Mouse (Mus musculus): Measurements from ENCODE around the gene Mapk13. TPM values are rescaled to one million over a fixed set of nuclear protein-coding genes. Genes with fewer than 3 reads are reported as not detected.
"Not testable (repeated sequence)": the region's sequence is repeated elsewhere in the genome, so short reads cannot be mapped to it uniquely, and the experiment has no call there.

The Mapk13 gene
- polyA plus RNA-seq (2015; fragmentation: Nextera tagmentation; extraction: Ambion mirVana), result 0.82 and 0.85 TPM in 2 replicates

- peak within 1 kb of the TSS; percentile 33 for H3K9ac ChIP-seq (ENCODE audit: low read depth, low read length)
- H3K27me3 ChIP-seq (ENCODE audit: control insufficient read depth, insufficient read depth, low read depth, low read length), result peaks cover 26% of the 10 kb centered on the region
- ATAC-seq, result no peak
- peak within 1 kb of the TSS; percentile 38 for H3K4me3 ChIP-seq (ENCODE audit: low read depth, low read length)
- H3K9me3 ChIP-seq (replicated peaks; ENCODE audit: control insufficient read depth, low read length, poor library complexity, severe bottlenecking), result no peaks in the 10 kb centered on the region
- peaks cover 14% of the 10 kb centered on the region for H3K4me1 ChIP-seq (ENCODE audit: control insufficient read depth, insufficient read depth, low read length)
- peak within 1 kb of the TSS; percentile 60 for H3K4me2 ChIP-seq (ENCODE audit: low read length)
- no peak within 1 kb of the TSS for H3K27ac ChIP-seq (ENCODE audit: low read length)
- 1% methylated on average over 44 of the region's 58 CpGs for WGBS
- no peaks in the 10 kb centered on the region for H3K36me3 ChIP-seq (ENCODE audit: control insufficient read depth, insufficient read depth, low read length)
Observed at GRCm38 (mm10) chr17:28769121-28769874, at the start of gene Mapk13. Gene Mapk13, plus strand, starts transcription at chr17:28769297.

DNA sequence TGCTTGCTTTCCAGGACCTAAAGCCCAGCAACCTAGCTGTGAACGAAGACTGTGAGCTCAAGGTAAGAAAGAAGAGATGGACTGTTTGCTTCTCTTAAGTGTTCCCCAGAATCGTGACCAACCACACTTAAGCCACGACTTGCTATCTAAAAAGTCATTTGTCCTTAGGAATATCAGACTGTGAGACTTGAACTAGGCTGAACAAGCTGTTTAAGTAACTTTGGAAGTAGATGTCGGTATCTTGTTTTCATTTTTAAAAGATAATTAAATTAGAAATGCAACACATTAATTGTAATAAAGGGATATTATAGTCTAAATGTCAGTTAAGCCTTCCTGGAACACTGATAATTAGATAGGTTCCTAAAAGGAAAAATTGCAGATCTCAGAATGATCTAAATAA is 43.3 kb upstream of the Mapk13 start, which contains the start of gene AC170998.1:
AC170998.1 (plus strand) TSS at position 301 of the 400 bp plus-strand sequence.
- Histone ChIP-seq H3K27ac (ENCODE audit: low read length) (no peak within 1 kb of the TSS), H3K36me3 (ENCODE audit: control insufficient read depth, insufficient read depth, low read length) (peaks cover 18% of the 10 kb centered on the region), H3K27me3 (ENCODE audit: control insufficient read depth, insufficient read depth, low read depth, low read length) (no peaks in the 10 kb centered on the region), H3K4me2 (ENCODE audit: low read length) (no peak within 1 kb of the TSS), H3K9ac (ENCODE audit: low read depth, low read length) (no peak within 1 kb of the TSS), H3K9me3 (replicated peaks; ENCODE audit: control insufficient read depth, low read length, poor library complexity, severe bottlenecking) (no peaks in the 10 kb centered on the region), H3K4me1 (ENCODE audit: control insufficient read depth, insufficient read depth, low read length) (no peaks in the 10 kb centered on the region), H3K4me3 (ENCODE audit: low read depth, low read length) (no peak within 1 kb of the TSS)
- no peak for ATAC-seq
- 94% methylated on average over 4 of the region's 4 CpGs for WGBS

- not testable (repeated sequence) for H3K4me1 ChIP-seq (ENCODE audit: control insufficient read depth, insufficient read depth, low read length); H3K27ac ChIP-seq (ENCODE audit: low read length); ATAC-seq; H3K9ac ChIP-seq (ENCODE audit: low read depth, low read length); H3K4me3 ChIP-seq (ENCODE audit: low read depth, low read length); H3K9me3 ChIP-seq (replicated peaks; ENCODE audit: control insufficient read depth, low read length, poor library complexity, severe bottlenecking); H3K4me2 ChIP-seq (ENCODE audit: low read length); H3K27me3 ChIP-seq (ENCODE audit: control insufficient read depth, insufficient read depth, low read depth, low read length)
- H3K36me3 ChIP-seq (ENCODE audit: control insufficient read depth, insufficient read depth, low read length), result peaks cover 19% of the 10 kb centered on the region
- WGBS, result 91% methylated on average over 11 of the region's 11 CpGs
Observed at GRCm38 (mm10) chr17:28727511-28727910, 41.6 kb upstream of the Mapk13 start.

- Histone ChIP-seq H3K4me2 (ENCODE audit: low read length) (no peak overlapping the region), H3K36me3 (ENCODE audit: control insufficient read depth, insufficient read depth, low read length) (peaks cover 10% of the 10 kb centered on the region), H3K9me3 (replicated peaks; ENCODE audit: control insufficient read depth, low read length, poor library complexity, severe bottlenecking) (no peaks in the 10 kb centered on the region), H3K27ac (ENCODE audit: low read length) (no peak overlapping the region), H3K4me3 (ENCODE audit: low read depth, low read length) (no peak overlapping the region), H3K27me3 (ENCODE audit: control insufficient read depth, insufficient read depth, low read depth, low read length) (no peaks in the 10 kb centered on the region), H3K9ac (ENCODE audit: low read depth, low read length) (no peak overlapping the region), H3K4me1 (ENCODE audit: control insufficient read depth, insufficient read depth, low read length) (no peaks in the 10 kb centered on the region)
- no peak for ATAC-seq
- WGBS, result 96% methylated on average over 6 of the region's 6 CpGs
Observed at GRCm38 (mm10) chr17:28735317-28736105, 33.6 kb upstream of the Mapk13 start.

DNA sequence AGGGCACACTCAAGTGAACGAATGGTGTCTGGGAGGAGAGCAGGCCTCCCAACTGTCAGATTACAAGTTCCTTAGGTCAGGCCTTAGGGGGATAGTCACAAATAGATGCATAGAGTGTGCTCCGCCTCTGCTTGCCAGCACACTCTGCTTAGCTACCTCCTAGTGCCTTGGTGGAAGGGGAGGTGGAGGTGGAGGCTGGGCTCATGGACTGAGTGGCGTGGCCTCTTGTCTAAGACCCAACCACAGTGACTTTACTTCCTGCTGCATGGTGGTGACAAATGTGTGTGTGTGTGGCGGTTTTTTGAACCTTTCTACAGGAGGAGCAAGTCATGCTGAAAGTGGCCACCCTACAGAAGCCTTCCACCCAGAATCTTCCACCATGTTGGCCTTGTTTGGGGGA is 32.6 kb upstream of the Mapk13 start:
- H3K9ac ChIP-seq (ENCODE audit: low read depth, low read length), result no peak overlapping the region
- no peak for ATAC-seq
- 84% methylated on average over 4 of the region's 4 CpGs for WGBS
- no peaks in the 10 kb centered on the region for H3K4me1 ChIP-seq (ENCODE audit: control insufficient read depth, insufficient read depth, low read length)
- peaks cover 7% of the 10 kb centered on the region for H3K36me3 ChIP-seq (ENCODE audit: control insufficient read depth, insufficient read depth, low read length)
- H3K27ac ChIP-seq (ENCODE audit: low read length), result no peak overlapping the region
- H3K4me3 ChIP-seq (ENCODE audit: low read depth, low read length), result no peak overlapping the region
- H3K27me3 ChIP-seq (ENCODE audit: control insufficient read depth, insufficient read depth, low read depth, low read length), result no peaks in the 10 kb centered on the region
- no peak overlapping the region for H3K4me2 ChIP-seq (ENCODE audit: low read length)
- H3K9me3 ChIP-seq (replicated peaks; ENCODE audit: control insufficient read depth, low read length, poor library complexity, severe bottlenecking), result no peaks in the 10 kb centered on the region

DNA sequence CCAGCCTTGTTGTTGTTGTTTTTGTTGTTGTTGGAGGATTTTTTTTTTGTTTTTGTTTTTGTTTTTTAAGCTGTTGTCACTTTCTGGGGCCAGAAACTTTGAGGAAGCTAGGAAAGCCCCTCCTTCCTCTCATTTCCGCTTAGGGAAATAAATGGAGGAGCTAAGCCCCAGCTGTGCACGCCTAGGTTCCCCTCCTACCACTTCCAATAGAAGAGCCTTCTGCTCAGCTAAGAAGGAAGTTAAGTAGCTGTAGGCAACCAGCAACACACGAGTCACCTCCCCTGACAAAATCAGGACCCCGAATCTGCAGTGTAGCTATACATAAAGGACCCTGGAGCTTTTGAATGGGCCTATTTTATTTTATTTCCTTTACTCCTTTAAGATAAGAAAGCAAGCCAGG is 31.1 kb upstream of the Mapk13 start:
- Histone ChIP-seq H3K27me3 (ENCODE audit: control insufficient read depth, insufficient read depth, low read depth, low read length) (no peaks in the 10 kb centered on the region), H3K9me3 (replicated peaks; ENCODE audit: control insufficient read depth, low read length, poor library complexity, severe bottlenecking) (no peaks in the 10 kb centered on the region), H3K4me3 (ENCODE audit: low read depth, low read length) (no peak overlapping the region), H3K4me1 (ENCODE audit: control insufficient read depth, insufficient read depth, low read length) (no peaks in the 10 kb centered on the region), H3K36me3 (ENCODE audit: control insufficient read depth, insufficient read depth, low read length) (peaks cover 16% of the 10 kb centered on the region), H3K4me2 (ENCODE audit: low read length) (no peak overlapping the region), H3K9ac (ENCODE audit: low read depth, low read length) (no peak overlapping the region), H3K27ac (ENCODE audit: low read length) (no peak overlapping the region)
- no peak for ATAC-seq
- WGBS, result 79% methylated on average over 4 of the region's 4 CpGs

GRCm38 (mm10) chr17:28739244-28739643 is 29.9 kb upstream of the Mapk13 start:
- H3K4me3 ChIP-seq (ENCODE audit: low read depth, low read length), result no peak overlapping the region
- no peak overlapping the region for H3K9ac ChIP-seq (ENCODE audit: low read depth, low read length)
- no peak overlapping the region for H3K4me2 ChIP-seq (ENCODE audit: low read length)
- no peak overlapping the region for H3K27ac ChIP-seq (ENCODE audit: low read length)
- no peaks in the 10 kb centered on the region for H3K27me3 ChIP-seq (ENCODE audit: control insufficient read depth, insufficient read depth, low read depth, low read length)
- H3K36me3 ChIP-seq (ENCODE audit: control insufficient read depth, insufficient read depth, low read length), result peaks cover 25% of the 10 kb centered on the region
- 96% methylated on average over 6 of the region's 6 CpGs for WGBS
- H3K4me1 ChIP-seq (ENCODE audit: control insufficient read depth, insufficient read depth, low read length), result no peaks in the 10 kb centered on the region
- no peak for ATAC-seq
- H3K9me3 ChIP-seq (replicated peaks; ENCODE audit: control insufficient read depth, low read length, poor library complexity, severe bottlenecking), result no peaks in the 10 kb centered on the region

- 93% methylated on average over 11 of the region's 11 CpGs for WGBS
- H3K4me2 ChIP-seq (ENCODE audit: low read length), result no peak overlapping the region
- H3K4me3 ChIP-seq (ENCODE audit: low read depth, low read length), result no peak overlapping the region
Observed at GRCm38 (mm10) chr17:28743145-28743866, 25.8 kb upstream of the Mapk13 start.

More at GRCm38 (mm10) chr17:28743145-28743866, 25.8 kb upstream of the Mapk13 start:
- Histone ChIP-seq H3K27ac (ENCODE audit: low read length) (no peak overlapping the region), H3K9me3 (replicated peaks; ENCODE audit: control insufficient read depth, low read length, poor library complexity, severe bottlenecking) (no peaks in the 10 kb centered on the region), H3K4me1 (ENCODE audit: control insufficient read depth, insufficient read depth, low read length) (no peaks in the 10 kb centered on the region), H3K9ac (ENCODE audit: low read depth, low read length) (no peak overlapping the region), H3K36me3 (ENCODE audit: control insufficient read depth, insufficient read depth, low read length) (peaks cover 38% of the 10 kb centered on the region), H3K27me3 (ENCODE audit: control insufficient read depth, insufficient read depth, low read depth, low read length) (no peaks in the 10 kb centered on the region)
- ATAC-seq, result no peak
